In genomic region chr11:70463970-70464369, GRCm38 (mm10) we compare ENCODE assay signal across 19 mouse cellular contexts. TPM values are rescaled to one million over a fixed set of nuclear protein-coding genes. Genes with fewer than 3 reads are reported as not detected.
"Had no signal": no experiment of that assay in that cellular context is flagged by ENCODE, and none has a peak within 500 bp of the region (broad histone marks: within the 10 kb centered on the region; RNA-seq: fewer than 3 reads in every experiment).

No protein-coding gene starts in this region.

- ATAC-seq: midbrain, embryonic 16.5 days had no signal

- H3K4me3 ChIP-seq: midbrain, embryonic 10.5 days; midbrain, embryonic 12.5 days; myocyte; neural tube, embryonic 13.5 days; neural tube, embryonic 15.5 days had no signal

- H3K4me2 ChIP-seq: lung, embryonic 14.5 days; midbrain, embryonic 12.5 days; neural tube, embryonic 13.5 days; neural tube, embryonic 15.5 days had no signal

- H3K9me3 ChIP-seq: midbrain, embryonic 10.5 days; midbrain, embryonic 12.5 days; neural tube, embryonic 13.5 days; neural tube, embryonic 15.5 days had no signal

- H3K9ac ChIP-seq: lung, embryonic 14.5 days; midbrain, embryonic 12.5 days; neural tube, embryonic 13.5 days; neural tube, embryonic 15.5 days had no signal

- H3K36me3 ChIP-seq: midbrain, embryonic 10.5 days; midbrain, embryonic 12.5 days; neural tube, embryonic 13.5 days; neural tube, embryonic 15.5 days had no signal

- H3K27ac ChIP-seq: midbrain, embryonic 10.5 days; midbrain, embryonic 12.5 days; neural tube, embryonic 13.5 days; neural tube, embryonic 15.5 days had no signal

- DNase-seq: lung, embryonic 14.5 days; lung, postnatal 10 days; lung, postnatal 4 days; midbrain, embryonic 14.5 days; retina, postnatal 1 day; right cerebral cortex, adult 18-20 months; right cerebral cortex, postnatal 25 days; right cerebral cortex, postnatal 4 days; spleen, adult 18-20 months; thymus, adult 18-20 months; thymus, postnatal 14 days; thymus, postnatal 36 days had no signal

RNA-seq across cellular contexts. Expression of gene Zmynd15, which starts 4.7 kb away (rescaled TPM):
- polyA plus RNA-seq: myocyte; neural tube, embryonic 11.5 days had no signal

RNA-seq across cellular contexts. Expression of gene Tm4sf5, which starts 41.1 kb away (rescaled TPM):
- polyA plus RNA-seq: midbrain, embryonic 10.5 days; myocyte; neural tube, embryonic 11.5 days had no signal
